Mouse (Mus musculus) spleen, adult 2 months (tissue): ENCODE measurements at regions not wholly inside any gene's neighbourhood (a gene's known extent, or its start where the extent isn't known, plus 50 kb on each side); places are given as distances from the start of the nearest gene placed in this dataset.

Experiments
- CTCF ChIP-seq: fragments of 200-500 bp; IDR thresholded peaks from 2 replicates; pipeline ENCODE4 v1.5.1; 2011; ENCODE audit warnings: mild to moderate bottlenecking, inconsistent platforms; ENCODE audit not compliant: insufficient read depth, insufficient read length, insufficient replicate concordance; ENCODE audit errors: extremely low read depth
- POLR2A ChIP-seq: fragments of 200-500 bp; IDR thresholded peaks from 2 replicates; pipeline ENCODE4 v1.6.1; 2011; ENCODE audit warnings: low read depth, low read length, inconsistent platforms

GRCm38 (mm10) chr10:117560396-117561278 is 68.7 kb upstream of the Cpm start:
- TF ChIP-seq CTCF: no peak
- no peak for TF ChIP-seq POLR2A
